ENCODE assay signal across 19 mouse cellular contexts in the genomic region with DNA sequence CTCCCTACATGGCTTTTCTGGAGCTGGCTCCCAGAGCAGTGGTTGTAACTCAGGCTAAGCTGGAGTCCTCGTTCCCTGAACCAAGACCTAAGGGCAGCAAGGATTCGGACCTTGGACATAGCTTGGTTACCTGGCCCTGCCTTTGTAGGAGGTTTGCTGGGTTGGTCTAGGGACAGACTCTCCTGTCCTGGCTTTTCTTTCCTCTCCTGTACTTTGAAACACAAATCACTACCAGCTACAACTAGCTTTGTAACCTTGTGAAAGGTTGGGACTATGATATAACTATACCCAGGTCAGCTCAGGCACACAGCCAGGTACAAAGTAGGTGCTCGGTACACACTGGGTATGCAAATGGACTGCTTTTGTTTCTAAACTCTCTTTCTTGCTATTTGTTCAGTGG.
A peak's percentile ranks its signal among the peaks of the same experiment; 100 is the strongest.
DNase-seq lines count a peak whose midpoint lies in the region; ATAC-seq and TF ChIP-seq lines count a peak whose summit lies in the region.
"Had no signal": no experiment of that assay in that cellular context is flagged by ENCODE, and none has a peak within 500 bp of the region (broad histone marks: within the 10 kb centered on the region; RNA-seq: fewer than 3 reads in every experiment).

No protein-coding gene starts in this region.

- peaks cover 22% of the 10 kb centered on the region for H3K4me1 ChIP-seq in kidney, embryonic 14.5 days (ENCODE audit: control insufficient read depth, insufficient read depth, low read length)
- H3K4me1 ChIP-seq in kidney, postnatal 0 days (replicated peaks; ENCODE audit: insufficient read depth, low read length): peaks cover 12% of the 10 kb centered on the region; the same call in 1 of the 2 replicates
- H3K4me1 ChIP-seq: forebrain, embryonic 15.5 days had no signal

- no peaks in the 10 kb centered on the region for H3K36me3 ChIP-seq in kidney, embryonic 14.5 days (ENCODE audit: control insufficient read depth, insufficient read depth, low read length)
- H3K36me3 ChIP-seq in kidney, postnatal 0 days (ENCODE audit: insufficient read depth, low read length): no peaks in the 10 kb centered on the region
- H3K36me3 ChIP-seq: embryonic facial prominence, embryonic 13.5 days; forebrain, embryonic 15.5 days; heart, embryonic 12.5 days; hindbrain, embryonic 12.5 days had no signal

- WGBS in kidney, embryonic 14.5 days: 75% methylated on average over 3 of the region's 3 CpGs
- 70% methylated on average over 3 of the region's 3 CpGs for WGBS in kidney, postnatal 0 days

- no peak for ATAC-seq in kidney, embryonic 14.5 days (ENCODE audit: low FRiP score, low TSS enrichment)
- peak; percentile 65 for ATAC-seq in kidney, postnatal 0 days (replicated peaks; ENCODE audit: low FRiP score, low read depth)
- no peak for ATAC-seq in erythroblast, adult 5-6 weeks (replicated peaks; ENCODE audit: low FRiP score, poor library complexity, severe bottlenecking)
- ATAC-seq: forebrain, embryonic 15.5 days; hindbrain, postnatal 0 days had no signal

- no peak overlapping the region for H3K4me2 ChIP-seq in kidney, embryonic 14.5 days (replicated peaks; ENCODE audit: low read depth, low read length)
- no peak overlapping the region for H3K4me2 ChIP-seq in kidney, postnatal 0 days (ENCODE audit: low read length)
- H3K4me2 ChIP-seq: embryonic facial prominence, embryonic 13.5 days; forebrain, embryonic 15.5 days; heart, embryonic 12.5 days; hindbrain, embryonic 12.5 days had no signal

- H3K9me3 ChIP-seq in kidney, embryonic 14.5 days (ENCODE audit: control insufficient read depth, low read length): no peaks in the 10 kb centered on the region
- no peaks in the 10 kb centered on the region for H3K9me3 ChIP-seq in kidney, postnatal 0 days (replicated peaks; ENCODE audit: low read length)
- H3K9me3 ChIP-seq: embryonic facial prominence, embryonic 13.5 days; forebrain, embryonic 15.5 days; hindbrain, embryonic 12.5 days had no signal

- H3K4me3 ChIP-seq in kidney, embryonic 14.5 days (ENCODE audit: low read length): no peak overlapping the region
- H3K4me3 ChIP-seq in kidney, postnatal 0 days (replicated peaks; ENCODE audit: low read depth, low read length): no peak overlapping the region
- H3K4me3 ChIP-seq: embryonic facial prominence, embryonic 13.5 days; forebrain, embryonic 15.5 days; heart, adult 2 months; heart, embryonic 12.5 days; hindbrain, embryonic 12.5 days had no signal

- no peak overlapping the region for H3K27ac ChIP-seq in kidney, embryonic 14.5 days (ENCODE audit: low read depth, low read length)
- H3K27ac ChIP-seq in kidney, postnatal 0 days: peak overlapping the region; percentile 72; the same call in 1 of the 2 replicates
- H3K27ac ChIP-seq: embryonic facial prominence, embryonic 13.5 days; forebrain, embryonic 15.5 days; heart, adult 2 months; hindbrain, embryonic 12.5 days; hindbrain, postnatal 0 days had no signal

- H3K27me3 ChIP-seq in kidney, embryonic 14.5 days (ENCODE audit: control insufficient read depth, insufficient read depth, low read length): no peaks in the 10 kb centered on the region
- no peaks in the 10 kb centered on the region for H3K27me3 ChIP-seq in kidney, postnatal 0 days (ENCODE audit: insufficient read depth, low read length)
- H3K27me3 ChIP-seq: forebrain, embryonic 15.5 days; heart, embryonic 12.5 days had no signal

- no peak for TF ChIP-seq CTCF in kidney, postnatal 0 days (IDR thresholded peaks at IDR 0.05; ENCODE audit: low read depth)

- peak; percentile 87 for DNase-seq in kidney, adult 11 months
- DNase-seq in kidney, adult 8-10 months: peak; percentile 78 to 88
- DNase-seq in kidney, postnatal 0 days (ENCODE audit: low spot score): no peak
- DNase-seq in kidney, postnatal 36 days: peak; percentile 80 to 86
- no peak for DNase-seq in adrenal gland, adult 8-10 months
- no peak for DNase-seq in cerebellum, postnatal 25 days
- DNase-seq: adrenal gland, adult 2 months; adrenal gland, postnatal 36 days; cerebellum, adult 2 months; cerebellum, postnatal 10 days; gastrocnemius, postnatal 14 days; heart, adult 2 months had no signal

- no peak overlapping the region for H3K9ac ChIP-seq in kidney, embryonic 14.5 days (ENCODE audit: low read depth, low read length)
- no peak overlapping the region for H3K9ac ChIP-seq in kidney, postnatal 0 days (ENCODE audit: low read depth, low read length)
- H3K9ac ChIP-seq: embryonic facial prominence, embryonic 13.5 days; forebrain, embryonic 15.5 days; heart, embryonic 12.5 days; hindbrain, embryonic 12.5 days had no signal

Comparison
In these comparisons a context has a peak if more than half of its experiments do, and no peak if none do; other contexts are left out.
1. DNase-seq: peak in kidney, adult 11 months (single experiment), kidney, adult 8-10 months (2 of 2) and kidney, postnatal 36 days (2 of 2); none in kidney, postnatal 0 days (single experiment), adrenal gland, adult 8-10 months (single experiment) and cerebellum, postnatal 25 days (0 of 2).